ENCODE assay signal across 8 mouse cellular contexts in the genomic region with DNA sequence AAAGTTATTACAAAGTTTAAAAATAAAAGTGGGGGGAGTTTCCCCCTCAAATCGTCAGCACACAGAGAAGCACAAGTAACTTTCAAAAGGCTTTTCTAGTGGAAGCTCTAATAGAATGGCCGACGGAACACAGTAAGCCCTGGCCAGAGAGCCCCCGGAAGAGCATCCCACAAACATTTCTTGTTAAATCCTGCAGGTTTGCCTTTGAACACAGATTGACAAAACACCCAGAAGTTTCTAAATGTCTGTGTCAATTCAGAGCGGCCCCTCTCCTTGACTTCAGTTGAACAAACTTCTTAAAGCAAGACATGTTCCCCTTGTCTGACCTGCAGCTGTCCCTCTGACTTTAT. TPM values are rescaled to one million over a fixed set of nuclear protein-coding genes. Genes with fewer than 3 reads are reported as not detected.
DNase-seq lines count a peak whose midpoint lies in the region; ATAC-seq and TF ChIP-seq lines count a peak whose summit lies in the region.

No protein-coding gene starts in this region.

- peaks cover 2% of the 10 kb centered on the region; the same call in 1 of the 2 replicates for H3K36me3 ChIP-seq in lung, embryonic 16.5 days (ENCODE audit: control insufficient read depth, insufficient read depth, low read length)
- no peaks in the 10 kb centered on the region for H3K36me3 ChIP-seq in forebrain, embryonic 14.5 days (ENCODE audit: control insufficient read depth, insufficient read depth, low read length)
- no peaks in the 10 kb centered on the region for H3K36me3 ChIP-seq in limb, embryonic 11.5 days (ENCODE audit: control insufficient read depth, insufficient read depth, low read length)

- no peaks in the 10 kb centered on the region for H3K27me3 ChIP-seq in lung, embryonic 16.5 days (ENCODE audit: control insufficient read depth, insufficient read depth, low read depth, low read length)
- peaks cover 31% of the 10 kb centered on the region for H3K27me3 ChIP-seq in forebrain, embryonic 14.5 days (replicated peaks; ENCODE audit: control insufficient read depth, insufficient read depth, low read length)
- H3K27me3 ChIP-seq in limb, embryonic 11.5 days (ENCODE audit: control insufficient read depth, insufficient read depth, low read length): peaks cover 5% of the 10 kb centered on the region

- H3K27ac ChIP-seq in lung, embryonic 16.5 days (ENCODE audit: low read length): peak overlapping the region; percentile 91
- 0 out of 2 replicates have a peak overlapping the region, but pooled peaks have one; percentile 21 for H3K27ac ChIP-seq in forebrain, embryonic 14.5 days (ENCODE audit: low read depth, low read length)
- H3K27ac ChIP-seq in limb, embryonic 11.5 days (replicated peaks; ENCODE audit: low read depth, low read length): peak overlapping the region; percentile 49
- peak overlapping the region; percentile 84 for H3K27ac ChIP-seq in olfactory bulb, adult 2 months (ENCODE audit: insufficient read depth, low read depth, low read length)

- TF ChIP-seq POLR2A in olfactory bulb, adult 2 months (IDR thresholded peaks at IDR 0.05; ENCODE audit: insufficient read depth, low read depth, low read length): no peak

- H3K4me2 ChIP-seq in lung, embryonic 16.5 days (ENCODE audit: low read depth, low read length): peak overlapping the region; percentile 65
- H3K4me2 ChIP-seq in forebrain, embryonic 14.5 days (ENCODE audit: low read length): peak overlapping the region; percentile 80
- peak overlapping the region; percentile 55 for H3K4me2 ChIP-seq in limb, embryonic 11.5 days (ENCODE audit: low read depth, severe bottlenecking)

- 3% methylated on average over 5 of the region's 5 CpGs for WGBS in lung, embryonic 16.5 days
- WGBS in forebrain, embryonic 14.5 days: 7% methylated on average over 5 of the region's 5 CpGs
- WGBS in limb, embryonic 11.5 days: 1% methylated on average over 5 of the region's 5 CpGs
- 36% methylated on average over 5 of the region's 5 CpGs for WGBS in olfactory bulb, adult 2 months

- intact Hi-C loops in left cerebral cortex, postnatal 10 days (cut with DNase I): loop anchor here (5.0 kb wide), 1 partner anchor 263 kb away; no protein-coding TSS in a partner anchor

- no peaks in the 10 kb centered on the region for H3K4me1 ChIP-seq in lung, embryonic 16.5 days (replicated peaks; ENCODE audit: control insufficient read depth, insufficient read depth, low read length)
- no peaks in the 10 kb centered on the region; the same call in none of the 2 replicates for H3K4me1 ChIP-seq in forebrain, embryonic 14.5 days (ENCODE audit: control insufficient read depth, insufficient read depth, low read length)
- H3K4me1 ChIP-seq in limb, embryonic 11.5 days (ENCODE audit: control insufficient read depth, insufficient read depth, low read length): peaks cover 2% of the 10 kb centered on the region; the same call in 1 of the 2 replicates
- H3K4me1 ChIP-seq in olfactory bulb, adult 2 months (ENCODE audit: control insufficient read depth, insufficient read depth, low read length): peaks cover 6% of the 10 kb centered on the region; the same call in 1 of the 2 replicates

- ATAC-seq in lung, embryonic 16.5 days (ENCODE audit: low read depth): no peak
- ATAC-seq in forebrain, embryonic 14.5 days: no peak
- ATAC-seq in limb, embryonic 11.5 days (ENCODE audit: insufficient number of reproducible peaks, low FRiP score, low TSS enrichment, low read depth): no peak

- peak overlapping the region; percentile 90 for H3K9ac ChIP-seq in lung, embryonic 16.5 days (ENCODE audit: low read length)
- peak overlapping the region; percentile 59 for H3K9ac ChIP-seq in forebrain, embryonic 14.5 days (ENCODE audit: low read length)
- H3K9ac ChIP-seq in limb, embryonic 11.5 days (ENCODE audit: low read length): peak overlapping the region; percentile 85

- DNase-seq in lung, adult 18-20 months: no peak
- no peak for DNase-seq in forebrain, embryonic 14.5 days (ENCODE audit: low spot score)
- DNase-seq in limb, embryonic 11.5 days (ENCODE audit: low spot score): no peak
- no peak for DNase-seq in left cerebral cortex, postnatal 10 days (ENCODE audit: extremely low spot score in 1 of 2, low spot score in 2 of 2)
- DNase-seq in thymus, postnatal 36 days: no peak
- DNase-seq in kidney, postnatal 25 days: no peak

- peak overlapping the region; percentile 60 for H3K4me3 ChIP-seq in lung, embryonic 16.5 days (ENCODE audit: low read length)
- peak overlapping the region; percentile 58 for H3K4me3 ChIP-seq in forebrain, embryonic 14.5 days (ENCODE audit: low read depth, low read length)
- H3K4me3 ChIP-seq in limb, embryonic 11.5 days (ENCODE audit: low read depth, low read length): peak overlapping the region; percentile 62
- peak overlapping the region; percentile 58 for H3K4me3 ChIP-seq in olfactory bulb, adult 2 months (ENCODE audit: insufficient read depth, low read depth, low read length)

- H3K9me3 ChIP-seq in lung, embryonic 16.5 days (ENCODE audit: control insufficient read depth, low read length): no peaks in the 10 kb centered on the region
- H3K9me3 ChIP-seq in forebrain, embryonic 14.5 days (replicated peaks; ENCODE audit: control insufficient read depth, low read length): no peaks in the 10 kb centered on the region
- H3K9me3 ChIP-seq in limb, embryonic 11.5 days (ENCODE audit: control insufficient read depth, low read length): no peaks in the 10 kb centered on the region

- TF ChIP-seq CTCF in olfactory bulb, adult 2 months (IDR thresholded peaks at IDR 0.05; ENCODE audit: insufficient read depth, low read depth, low read length): no peak

RNA-seq across cellular contexts. Expression of a gene that starts 3.4 kb away (rescaled TPM):
- 94.4 and 99.9 TPM in 2 replicates for polyA plus RNA-seq in lung, embryonic 16.5 days (2015; fragmentation: Nextera tagmentation; extraction: Ambion mirVana)
- 19.2 and 20.1 TPM in 2 replicates for polyA plus RNA-seq in forebrain, embryonic 14.5 days (2014; fragmentation: Nextera tagmentation; extraction: Ambion mirVana)
- 69.8 and 85.0 TPM in 2 replicates for polyA plus RNA-seq in limb, embryonic 11.5 days (2014; fragmentation: Nextera tagmentation; extraction: Ambion mirVana)
- polyA plus RNA-seq in olfactory bulb, adult 2 months (2012; ENCODE audit: insufficient read depth, insufficient read length, low replicate concordance, missing spikeins): not detected in 2 replicates
- total RNA-seq in left cerebral cortex, postnatal 10 days (2021): 1 to 10 TPM; 4.0 to 6.9 TPM

Comparison
In these comparisons a context has a peak if more than half of its experiments do, and no peak if none do; other contexts are left out.
1. H3K27ac ChIP-seq: peak in every context shown above with its lines; median percentile 91 in lung, embryonic 16.5 days; 84 in olfactory bulb, adult 2 months; 49 in limb, embryonic 11.5 days; 21 in forebrain, embryonic 14.5 days.